Mouse (Mus musculus): ENCODE data around the gene Uba7.

Uba7 gene

GRCm38 (mm10) chr9:107962916-107963315, 12.4 kb upstream of the Uba7 start:
- DNase-seq, result no peak

GRCm38 (mm10) chr9:107963700-107964099, 11.6 kb upstream of the Uba7 start:
- DNase-seq, result peak; percentile 81 to 92

- no peak for DNase-seq
Observed at GRCm38 (mm10) chr9:107964681-107965080, 10.6 kb upstream of the Uba7 start.

GRCm38 (mm10) chr9:107966676-107967075, 8.6 kb upstream of the Uba7 start:
- no peak for DNase-seq

GRCm38 (mm10) chr9:107967437-107967836, 7.9 kb upstream of the Uba7 start:
- DNase-seq, result no peak

GRCm38 (mm10) chr9:107968531-107968930, 6.8 kb upstream of the Uba7 start:
- DNase-seq, result no peak

- DNase-seq, result no peak
Observed at GRCm38 (mm10) chr9:107970311-107970710, 5.0 kb upstream of the Uba7 start.

GRCm38 (mm10) chr9:107971690-107972541, 3.4 kb upstream of the Uba7 start:
- DNase-seq, result no peak

- DNase-seq, result no peak
Observed at GRCm38 (mm10) chr9:107974491-107975171, 674 bp upstream of the Uba7 start.

GRCm38 (mm10) chr9:107978815-107979214, 3.5 kb downstream of the Uba7 start:
- no peak for DNase-seq

GRCm38 (mm10) chr9:107981684-107982605, 6.6 kb downstream of the Uba7 start:
- DNase-seq, result peak; percentile 65 to 78

GRCm38 (mm10) chr9:107982681-107983346, 7.5 kb downstream of the Uba7 start, which contains the start of gene Gm20661:
TSS of gene Gm20661 (plus strand) at chr9:107983058.
- peak; percentile 88 to 94 for DNase-seq

GRCm38 (mm10) chr9:107983421-107983890, 8.2 kb downstream of the Uba7 start:
- peak; percentile 89 to 96 for DNase-seq

- peak in 1 of 2 experiments; percentile 34 for DNase-seq
Observed at GRCm38 (mm10) chr9:107984052-107984753, 8.9 kb downstream of the Uba7 start.

GRCm38 (mm10) chr9:107984754-107985055, 9.4 kb downstream of the Uba7 start:
- no peak for DNase-seq

- peak; percentile 93 to 95 for DNase-seq
Observed at GRCm38 (mm10) chr9:107985131-107986119, 10.1 kb downstream of the Uba7 start, which contains the start of gene Inka1. TSS of gene Inka1 (minus strand) at chr9:107985879.

GRCm38 (mm10) chr9:107986376-107986775, 11.1 kb downstream of the Uba7 start:
- DNase-seq, result peak; percentile 87 to 91

- DNase-seq, result no peak
Observed at GRCm38 (mm10) chr9:107987950-107988349, 12.6 kb downstream of the Uba7 start.

- DNase-seq, result no peak
Observed at GRCm38 (mm10) chr9:107992197-107992596, 16.9 kb downstream of the Uba7 start, which contains the start of gene Cdhr4. TSS of gene Cdhr4 (plus strand) at chr9:107992497.

GRCm38 (mm10) chr9:107993013-107993412, 17.7 kb downstream of the Uba7 start:
- DNase-seq, result no peak
